In genomic region chr12:108850129-108850528, GRCm38 (mm10) we compare ENCODE assay signal across 18 mouse cellular contexts. TPM values are rescaled to one million over a fixed set of nuclear protein-coding genes. Genes with fewer than 3 reads are reported as not detected.
DNase-seq lines count a peak whose midpoint lies in the region; ATAC-seq and TF ChIP-seq lines count a peak whose summit lies in the region.
"Had no signal": no experiment of that assay in that cellular context is flagged by ENCODE, and none has a peak within 500 bp of the region (broad histone marks: within the 10 kb centered on the region; RNA-seq: fewer than 3 reads in every experiment).

No protein-coding gene starts in this region.

- H3K9me3 ChIP-seq in liver, postnatal 0 days (ENCODE audit: low read length): no peaks in the 10 kb centered on the region
- H3K9me3 ChIP-seq in stomach, postnatal 0 days (ENCODE audit: control insufficient read depth, low read length): no peaks in the 10 kb centered on the region
- H3K9me3 ChIP-seq: embryonic facial prominence, embryonic 12.5 days; heart, embryonic 10.5 days; limb, embryonic 13.5 days; neural tube, embryonic 13.5 days; stomach, embryonic 15.5 days had no signal

- peak; percentile 38 for DNase-seq in embryo, embryonic 10 days (ENCODE audit: low spot score)
- no peak for DNase-seq in embryo, embryonic 9.5 days (ENCODE audit: extremely low spot score)
- peak; percentile 39 to 57 for DNase-seq in lung, adult 18-20 months
- DNase-seq in lung, adult 2 months: no peak
- DNase-seq in liver, postnatal 0 days: peak; percentile 80
- DNase-seq in stomach, postnatal 0 days (ENCODE audit: low spot score): no peak
- DNase-seq: cerebellum, postnatal 14 days; gastrocnemius, postnatal 14 days; retina, postnatal 1 day; thymus, postnatal 14 days had no signal

- 38% methylated on average over 8 of the region's 8 CpGs for WGBS in lung, adult 2 months
- 49% methylated on average over 8 of the region's 8 CpGs for WGBS in liver, postnatal 0 days (ENCODE audit: insufficient replicate concordance)
- WGBS in stomach, postnatal 0 days: 35% methylated on average over 8 of the region's 8 CpGs

- H3K27me3 ChIP-seq in liver, postnatal 0 days (ENCODE audit: insufficient read depth, low read length): no peaks in the 10 kb centered on the region
- no peaks in the 10 kb centered on the region for H3K27me3 ChIP-seq in stomach, postnatal 0 days (ENCODE audit: control insufficient read depth, insufficient read depth, low read length)
- H3K27me3 ChIP-seq: embryonic facial prominence, embryonic 12.5 days; limb, embryonic 13.5 days; neural tube, embryonic 13.5 days; stomach, embryonic 15.5 days had no signal

- H3K36me3 ChIP-seq in liver, postnatal 0 days (replicated peaks; ENCODE audit: insufficient read depth, low read length): peaks cover 2% of the 10 kb centered on the region; the same call in 1 of the 2 replicates
- peaks cover 4% of the 10 kb centered on the region; the same call in 1 of the 2 replicates for H3K36me3 ChIP-seq in stomach, postnatal 0 days (ENCODE audit: control insufficient read depth, insufficient read depth, low read length)

- H3K27ac ChIP-seq in liver, postnatal 0 days (ENCODE audit: low read depth): peak overlapping the region; percentile 98
- no peak overlapping the region for H3K27ac ChIP-seq in stomach, postnatal 0 days (replicated peaks)
- H3K27ac ChIP-seq: embryonic facial prominence, embryonic 12.5 days; heart, embryonic 10.5 days; left cerebral cortex, adult 2 months; limb, embryonic 13.5 days; stomach, embryonic 15.5 days had no signal

- peak; percentile 93 for TF ChIP-seq EP300 in liver, postnatal 0 days (IDR thresholded peaks at IDR 0.05; ENCODE audit: low read depth)
- TF ChIP-seq EP300 in stomach, postnatal 0 days (optimal IDR thresholded peaks at IDR 0.05): no peak

- H3K4me2 ChIP-seq in liver, postnatal 0 days (ENCODE audit: low read depth, low read length): no peak overlapping the region
- H3K4me2 ChIP-seq in stomach, postnatal 0 days (replicated peaks; ENCODE audit: low read depth): no peak overlapping the region
- H3K4me2 ChIP-seq: embryonic facial prominence, embryonic 12.5 days; limb, embryonic 13.5 days; neural tube, embryonic 13.5 days; stomach, embryonic 15.5 days had no signal

- H3K4me3 ChIP-seq in lung, adult 2 months (replicated peaks; ENCODE audit: extremely low read depth, low read depth, low read length): no peak overlapping the region
- H3K4me3 ChIP-seq in liver, postnatal 0 days (ENCODE audit: low read depth, low read length): no peak overlapping the region
- no peak overlapping the region for H3K4me3 ChIP-seq in stomach, postnatal 0 days (ENCODE audit: low read depth, low read length)
- H3K4me3 ChIP-seq: embryonic facial prominence, embryonic 12.5 days; heart, embryonic 10.5 days; left cerebral cortex, adult 2 months; limb, embryonic 13.5 days; neural tube, embryonic 13.5 days; stomach, embryonic 15.5 days had no signal

- ATAC-seq in liver, postnatal 0 days: peak; percentile 77
- 0 out of 2 replicates have a peak, but pooled peaks have one; percentile 17 for ATAC-seq in stomach, postnatal 0 days (ENCODE audit: low FRiP score, low TSS enrichment)
- ATAC-seq in CD4-positive, CD25-positive, alpha-beta regulatory T cell, adult 4 months: no peak
- ATAC-seq in inflammation-experienced regulatory T-cells, adult 6 months: no peak

- no peak for TF ChIP-seq CTCF in lung, adult 2 months (IDR thresholded peaks at IDR 0.05; ENCODE audit: insufficient read depth, low read length)
- TF ChIP-seq CTCF in liver, postnatal 0 days (IDR thresholded peaks at IDR 0.05; ENCODE audit: low read depth): no peak
- no peak for TF ChIP-seq CTCF in stomach, postnatal 0 days (IDR thresholded peaks at IDR 0.05; ENCODE audit: low read depth)

- no peaks in the 10 kb centered on the region; the same call in 1 of the 2 replicates for H3K4me1 ChIP-seq in lung, adult 2 months (ENCODE audit: control insufficient read depth, insufficient read depth, low read length)
- peaks cover 9% of the 10 kb centered on the region for H3K4me1 ChIP-seq in liver, postnatal 0 days (ENCODE audit: insufficient read depth)
- H3K4me1 ChIP-seq in stomach, postnatal 0 days (replicated peaks; ENCODE audit: control insufficient read depth, insufficient read depth): no peaks in the 10 kb centered on the region
- H3K4me1 ChIP-seq: embryonic facial prominence, embryonic 12.5 days; limb, embryonic 13.5 days had no signal

- TF ChIP-seq POLR2A in lung, adult 2 months (IDR thresholded peaks at IDR 0.05; ENCODE audit: borderline replicate concordance, extremely low read depth, low read depth, low read length): no peak

- no peak overlapping the region; the same call in 1 of the 2 replicates for H3K9ac ChIP-seq in liver, postnatal 0 days (replicated peaks)
- H3K9ac ChIP-seq in stomach, postnatal 0 days (ENCODE audit: low read length): no peak overlapping the region
- H3K9ac ChIP-seq: embryonic facial prominence, embryonic 12.5 days; limb, embryonic 13.5 days; neural tube, embryonic 13.5 days; stomach, embryonic 15.5 days had no signal

RNA-seq across cellular contexts. Expression of gene Slc25a47, which starts 14.3 kb away (rescaled TPM):
- polyA plus RNA-seq in lung, adult 2 months (2012; rRNA removed): 13.7 and 14.7 TPM in 2 replicates
- 481 and 632 TPM in 2 replicates for polyA plus RNA-seq in liver, postnatal 0 days (2015; fragmentation: Nextera tagmentation; extraction: Ambion mirVana)
- polyA plus RNA-seq in stomach, postnatal 0 days (2015; fragmentation: Nextera tagmentation; extraction: Ambion mirVana): 4.3 and 5.6 TPM in 2 replicates
- 1 to 10 TPM; 1.2 to 2.6 TPM for polyA plus RNA-seq in CD4-positive, CD25-positive, alpha-beta regulatory T cell, adult 4 months (2017; shearing (Covaris generic))
- polyA plus RNA-seq in inflammation-experienced regulatory T-cells, adult 6 months (2017; shearing (Covaris generic)): 1 to 10 TPM in 1 of 3 experiments, under 1 TPM in 2; 0.83 to 1.0 (median 0.99) TPM

RNA-seq across cellular contexts. Expression of gene Slc25a29, which starts 14.4 kb away (rescaled TPM):
- 15.1 and 19.0 TPM in 2 replicates for polyA plus RNA-seq in lung, adult 2 months (2012; rRNA removed)
- polyA plus RNA-seq in liver, postnatal 0 days (2015; fragmentation: Nextera tagmentation; extraction: Ambion mirVana): 3.5 and 5.8 TPM in 2 replicates
- 3.7 and 3.8 TPM in 2 replicates for polyA plus RNA-seq in stomach, postnatal 0 days (2015; fragmentation: Nextera tagmentation; extraction: Ambion mirVana)
- 1 to 10 TPM; 3.0 to 3.8 TPM for polyA plus RNA-seq in CD4-positive, CD25-positive, alpha-beta regulatory T cell, adult 4 months (2017; shearing (Covaris generic))
- 1 to 10 TPM; 1.4 to 4.3 (median 3.5) TPM for polyA plus RNA-seq in inflammation-experienced regulatory T-cells, adult 6 months (2017; shearing (Covaris generic))

RNA-seq across cellular contexts. Expression of gene Wdr25, which starts 43.3 kb away (rescaled TPM):
- 15.7 and 18.3 TPM in 2 replicates for polyA plus RNA-seq in lung, adult 2 months (2012; rRNA removed)
- polyA plus RNA-seq in liver, postnatal 0 days (2015; fragmentation: Nextera tagmentation; extraction: Ambion mirVana): 2.4 and 2.6 TPM in 2 replicates
- 3.2 and 3.9 TPM in 2 replicates for polyA plus RNA-seq in stomach, postnatal 0 days (2015; fragmentation: Nextera tagmentation; extraction: Ambion mirVana)
- 10 to 100 TPM in 1 of 2 experiments, 1 to 10 TPM in 1; 5.7 to 19.2 TPM for polyA plus RNA-seq in CD4-positive, CD25-positive, alpha-beta regulatory T cell, adult 4 months (2017; shearing (Covaris generic))
- 10 to 100 TPM in 1 of 3 experiments, 1 to 10 TPM in 2; 3.4 to 14.4 (median 6.0) TPM for polyA plus RNA-seq in inflammation-experienced regulatory T-cells, adult 6 months (2017; shearing (Covaris generic))

RNA-seq across cellular contexts. Expression of gene Wars, which starts 43.8 kb away (rescaled TPM):
- 119 and 127 TPM in 2 replicates for polyA plus RNA-seq in lung, adult 2 months (2012; rRNA removed)
- 13.8 and 15.9 TPM in 2 replicates for polyA plus RNA-seq in liver, postnatal 0 days (2015; fragmentation: Nextera tagmentation; extraction: Ambion mirVana)
- 70.7 and 76.0 TPM in 2 replicates for polyA plus RNA-seq in stomach, postnatal 0 days (2015; fragmentation: Nextera tagmentation; extraction: Ambion mirVana)
- 10 to 100 TPM; 52.8 to 85.9 TPM for polyA plus RNA-seq in CD4-positive, CD25-positive, alpha-beta regulatory T cell, adult 4 months (2017; shearing (Covaris generic))
- 10 to 100 TPM; 47.8 to 53.4 (median 48.0) TPM for polyA plus RNA-seq in inflammation-experienced regulatory T-cells, adult 6 months (2017; shearing (Covaris generic))

RNA-seq across cellular contexts. Expression of gene Yy1, which starts 57.4 kb away (rescaled TPM):
- polyA plus RNA-seq in lung, adult 2 months (2012; rRNA removed): 19.3 and 22.0 TPM in 2 replicates
- polyA plus RNA-seq in liver, postnatal 0 days (2015; fragmentation: Nextera tagmentation; extraction: Ambion mirVana): 5.3 and 5.9 TPM in 2 replicates
- polyA plus RNA-seq in stomach, postnatal 0 days (2015; fragmentation: Nextera tagmentation; extraction: Ambion mirVana): 9.6 and 9.9 TPM in 2 replicates
- polyA plus RNA-seq in CD4-positive, CD25-positive, alpha-beta regulatory T cell, adult 4 months (2017; shearing (Covaris generic)): 10 to 100 TPM; 12.7 to 17.1 TPM
- 10 to 100 TPM; 16.4 to 18.6 (median 17.1) TPM for polyA plus RNA-seq in inflammation-experienced regulatory T-cells, adult 6 months (2017; shearing (Covaris generic))

Comparison
In these comparisons a context has a peak if more than half of its experiments do, and no peak if none do; other contexts are left out.
1. DNase-seq: peak in embryo, embryonic 10 days (single experiment), lung, adult 18-20 months (2 of 2) and liver, postnatal 0 days (single experiment); none in embryo, embryonic 9.5 days (single experiment), lung, adult 2 months (single experiment) and stomach, postnatal 0 days (single experiment).
2. ATAC-seq: peak in liver, postnatal 0 days (single experiment) and stomach, postnatal 0 days (single experiment); none in CD4-positive, CD25-positive, alpha-beta regulatory T cell, adult 4 months (single experiment) and inflammation-experienced regulatory T-cells, adult 6 months (single experiment).
3. RNA of gene Slc25a47, which starts 14.3 kb away (polyA plus RNA-seq): 481 to 632 TPM in liver, postnatal 0 days; 13.7 to 14.7 TPM in lung, adult 2 months, 4.3 to 5.6 TPM in stomach, postnatal 0 days, 1.2 to 2.6 TPM in CD4-positive, CD25-positive, alpha-beta regulatory T cell, adult 4 months and 0.83 to 1.0 TPM in inflammation-experienced regulatory T-cells, adult 6 months; every median in the first group is over 10 times any median in the second.